Mouse (Mus musculus): Measurements from ENCODE around the gene Ccdc85b.

Ccdc85b gene

GRCm38 (mm10) chr19:5481398-5481797 is 23.7 kb upstream of the Ccdc85b start:
- no peak for DNase-seq (ENCODE audit: low spot score in 2 of 2)

- no peak for DNase-seq (ENCODE audit: low spot score in 2 of 2)
These were observed 22.3 kb upstream of the Ccdc85b start for GRCm38 (mm10) chr19:5480016-5480415.

- no peak for DNase-seq (ENCODE audit: low spot score in 2 of 2)
These were observed 20.1 kb upstream of the Ccdc85b start for GRCm38 (mm10) chr19:5477668-5478300.

- no peak for DNase-seq (ENCODE audit: low spot score in 2 of 2)
These were observed 19.4 kb upstream of the Ccdc85b start for GRCm38 (mm10) chr19:5477004-5477667.

- DNase-seq (ENCODE audit: low spot score in 2 of 2), result no peak
These were observed 17.5 kb upstream of the Ccdc85b start for GRCm38 (mm10) chr19:5475069-5475714.

GRCm38 (mm10) chr19:5474281-5475068 is 16.8 kb upstream of the Ccdc85b start:
- DNase-seq (ENCODE audit: low spot score in 2 of 2), result no peak

- peak; percentile 77 to 79 for DNase-seq (ENCODE audit: low spot score in 2 of 2)
These were observed 16.0 kb upstream of the Ccdc85b start, which contains the start of gene Efemp2 for GRCm38 (mm10) chr19:5473720-5474119. Gene Efemp2 (plus strand): TSS chr19:5473954.

GRCm38 (mm10) chr19:5472857-5473256 is 15.2 kb upstream of the Ccdc85b start:
- DNase-seq (ENCODE audit: low spot score in 2 of 2), result no peak

GRCm38 (mm10) chr19:5471846-5472245 is 14.2 kb upstream of the Ccdc85b start:
- no peak for DNase-seq (ENCODE audit: low spot score in 2 of 2)

GRCm38 (mm10) chr19:5468374-5468773 is 10.7 kb upstream of the Ccdc85b start, which contains the start of gene Ctsw:
Gene Ctsw (minus strand): TSS chr19:5468507.
- no peak for DNase-seq (ENCODE audit: low spot score in 2 of 2)

- DNase-seq (ENCODE audit: low spot score in 2 of 2), result no peak
These were observed 9.3 kb upstream of the Ccdc85b start for GRCm38 (mm10) chr19:5466916-5467500.

GRCm38 (mm10) chr19:5465037-5465436 is 7.3 kb upstream of the Ccdc85b start:
- DNase-seq (ENCODE audit: low spot score in 2 of 2), result no peak

- DNase-seq (ENCODE audit: low spot score in 2 of 2), result no peak
These were observed 6.3 kb upstream of the Ccdc85b start for GRCm38 (mm10) chr19:5463791-5464562.

GRCm38 (mm10) chr19:5463212-5463611 is 5.5 kb upstream of the Ccdc85b start:
- no peak for DNase-seq (ENCODE audit: low spot score in 2 of 2)

GRCm38 (mm10) chr19:5461411-5461810 is 3.7 kb upstream of the Ccdc85b start:
- no peak for DNase-seq (ENCODE audit: low spot score in 2 of 2)

GRCm38 (mm10) chr19:5460465-5460911 is 2.8 kb upstream of the Ccdc85b start, which contains the start of gene Fibp:
Gene Fibp (plus strand): TSS chr19:5460615.
- peak; percentile 82 to 89 for DNase-seq (ENCODE audit: low spot score in 2 of 2)

GRCm38 (mm10) chr19:5459896-5460295 is 2.2 kb upstream of the Ccdc85b start:
- DNase-seq (ENCODE audit: low spot score in 2 of 2), result no peak

- DNase-seq (ENCODE audit: low spot score in 2 of 2), result no peak
These were observed 1.3 kb upstream of the Ccdc85b start for GRCm38 (mm10) chr19:5459019-5459418.

GRCm38 (mm10) chr19:5456922-5457745 is 560 bp downstream of the Ccdc85b start:
- peak; percentile 93 for DNase-seq (ENCODE audit: low spot score in 2 of 2)

Measured in urinary bladder, postnatal 4 days (tissue).